Mouse (Mus musculus): Measurements from ENCODE around the gene Eif3g.

DNA sequence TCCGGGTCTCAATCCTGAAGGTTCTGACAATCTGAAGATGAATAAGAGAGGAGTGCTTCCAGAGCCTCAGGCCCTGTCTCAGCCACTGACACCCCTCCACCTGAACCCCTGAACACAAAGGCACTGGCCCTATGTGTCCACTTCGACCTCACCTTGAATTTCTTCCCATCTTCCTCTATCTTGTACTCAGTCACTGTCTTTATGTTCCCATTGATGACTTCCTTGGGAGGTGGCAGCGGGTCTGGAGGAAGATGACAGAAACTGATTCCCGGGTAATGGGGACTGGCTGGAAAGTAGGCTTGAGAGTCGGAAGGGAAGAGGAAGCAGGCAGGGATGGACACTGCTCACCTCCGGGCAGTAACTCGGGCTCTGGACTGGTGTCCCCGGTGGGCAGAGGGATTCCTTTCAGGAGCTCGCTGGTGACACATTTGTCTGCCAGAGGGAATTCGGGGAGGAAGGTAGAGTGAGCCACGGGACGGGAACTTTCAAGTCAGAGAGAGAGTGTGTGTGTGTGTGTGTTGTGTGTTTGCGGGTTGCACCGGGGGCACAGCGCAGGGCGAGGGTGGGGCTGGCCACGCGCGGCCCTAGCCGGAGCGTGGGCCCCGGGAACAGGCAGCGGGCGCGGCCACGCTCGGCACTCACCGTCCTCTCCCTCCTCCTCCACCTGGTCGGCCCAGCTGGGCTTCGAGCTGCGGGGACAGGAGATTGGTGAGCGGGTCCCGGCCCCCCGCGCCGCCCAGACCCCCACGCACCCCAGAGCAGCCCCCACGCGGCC lies 500 bp downstream of the Eif3g start:
- TF ChIP-seq EP300 (IDR thresholded peaks at IDR 0.05; ENCODE audit: low read depth in 1 of 2, low read length in 2 of 2), result no peak
- TF ChIP-seq CTCF (IDR thresholded peaks at IDR 0.05 in 2 of 3, conservative IDR thresholded peaks at IDR 0.05 in 1 of 3; ENCODE audit: control insufficient read depth in 1 of 3, insufficient read depth in 1 of 3, low read depth in 2 of 3, low read length in 3 of 3, poor library complexity in 1 of 3, severe bottlenecking in 1 of 3), result no peak
- TF ChIP-seq ETS1 (IDR thresholded peaks at IDR 0.05; ENCODE audit: low read depth, low read length), result no peak
- no peak for TF ChIP-seq POLR2A (IDR thresholded peaks at IDR 0.05; ENCODE audit: control insufficient read depth in 1 of 2, insufficient read depth in 1 of 2, low read depth in 1 of 2, low read length in 2 of 2, poor library complexity in 1 of 2)
- TF ChIP-seq POLR2AphosphoS2 (IDR thresholded peaks at IDR 0.05; ENCODE audit: low read length), result no peak

Data from MEL (cell line).